Mouse (Mus musculus): ENCODE results near the gene Efna4. TPM values are rescaled to one million over a fixed set of nuclear protein-coding genes. Genes with fewer than 3 reads are reported as not detected.

Efna4 gene
- polyA plus RNA-seq, 1 experiment from 2014 or later: 4.3 TPM

GRCm38 (mm10) chr3:89308089-89308488 lies 29.7 kb downstream of the Efna4 start:
- Histone ChIP-seq H3K27ac (ENCODE audit: low read depth, low read length) (no peak overlapping the region), H3K36me3 (ENCODE audit: control insufficient read depth, insufficient read depth, low read length) (peaks cover 2% of the 10 kb centered on the region; the same call in 1 of the 2 replicates), H3K27me3 (ENCODE audit: control insufficient read depth, insufficient read depth, low read length) (no peaks in the 10 kb centered on the region), H3K9ac (replicated peaks; ENCODE audit: low read depth, low read length) (no peak overlapping the region), H3K4me3 (ENCODE audit: low read depth, low read length) (no peak overlapping the region), H3K4me2 (ENCODE audit: low read depth, low read length) (no peak overlapping the region), H3K4me1 (ENCODE audit: control insufficient read depth, insufficient read depth, low read length) (no peaks in the 10 kb centered on the region), H3K9me3 (ENCODE audit: control insufficient read depth, low read length) (no peaks in the 10 kb centered on the region)
- 3% methylated on average over 9 of the region's 9 CpGs for WGBS
- peak; percentile 90 for ATAC-seq (ENCODE audit: low read depth)

- Histone ChIP-seq H3K9me3 (ENCODE audit: control insufficient read depth, low read length) (no peaks in the 10 kb centered on the region), H3K36me3 (ENCODE audit: control insufficient read depth, insufficient read depth, low read length) (no peaks in the 10 kb centered on the region), H3K27me3 (ENCODE audit: control insufficient read depth, insufficient read depth, low read length) (no peaks in the 10 kb centered on the region), H3K27ac (ENCODE audit: low read depth, low read length) (no peak overlapping the region), H3K4me2 (ENCODE audit: low read depth, low read length) (no peak overlapping the region), H3K4me3 (ENCODE audit: low read depth, low read length) (no peak overlapping the region), H3K4me1 (ENCODE audit: control insufficient read depth, insufficient read depth, low read length) (no peaks in the 10 kb centered on the region), H3K9ac (replicated peaks; ENCODE audit: low read depth, low read length) (no peak overlapping the region)
- 61% methylated on average over 8 of the region's 8 CpGs for WGBS
- ATAC-seq (ENCODE audit: low read depth): no peak
Observed at GRCm38 (mm10) chr3:89305551-89306325, 32.1 kb downstream of the Efna4 start.

GRCm38 (mm10) chr3:89305105-89305504 lies 32.7 kb downstream of the Efna4 start:
- 70% methylated on average over 4 of the region's 4 CpGs for WGBS
- H3K4me2 ChIP-seq (ENCODE audit: low read depth, low read length): no peak overlapping the region
- no peaks in the 10 kb centered on the region for H3K9me3 ChIP-seq (ENCODE audit: control insufficient read depth, low read length)
- no peaks in the 10 kb centered on the region for H3K4me1 ChIP-seq (ENCODE audit: control insufficient read depth, insufficient read depth, low read length)
- no peak overlapping the region for H3K9ac ChIP-seq (replicated peaks; ENCODE audit: low read depth, low read length)
- H3K27me3 ChIP-seq (ENCODE audit: control insufficient read depth, insufficient read depth, low read length): no peaks in the 10 kb centered on the region
- H3K27ac ChIP-seq (ENCODE audit: low read depth, low read length): no peak overlapping the region
- ATAC-seq (ENCODE audit: low read depth): no peak
- H3K36me3 ChIP-seq (ENCODE audit: control insufficient read depth, insufficient read depth, low read length): no peaks in the 10 kb centered on the region
- H3K4me3 ChIP-seq (ENCODE audit: low read depth, low read length): no peak overlapping the region

GRCm38 (mm10) chr3:89304440-89304839 lies 33.4 kb downstream of the Efna4 start:
- no peak overlapping the region for H3K4me2 ChIP-seq (ENCODE audit: low read depth, low read length)
- WGBS: 66% methylated on average over 6 of the region's 6 CpGs
- no peaks in the 10 kb centered on the region for H3K27me3 ChIP-seq (ENCODE audit: control insufficient read depth, insufficient read depth, low read length)
- no peak for ATAC-seq (ENCODE audit: low read depth)
- H3K9me3 ChIP-seq (ENCODE audit: control insufficient read depth, low read length): no peaks in the 10 kb centered on the region
- no peaks in the 10 kb centered on the region for H3K36me3 ChIP-seq (ENCODE audit: control insufficient read depth, insufficient read depth, low read length)
- no peak overlapping the region for H3K9ac ChIP-seq (replicated peaks; ENCODE audit: low read depth, low read length)
- H3K4me1 ChIP-seq (ENCODE audit: control insufficient read depth, insufficient read depth, low read length): no peaks in the 10 kb centered on the region
- no peak overlapping the region for H3K4me3 ChIP-seq (ENCODE audit: low read depth, low read length)
- H3K27ac ChIP-seq (ENCODE audit: low read depth, low read length): no peak overlapping the region

GRCm38 (mm10) chr3:89300514-89300913 lies 37.3 kb downstream of the Efna4 start:
- Histone ChIP-seq H3K27me3 (ENCODE audit: control insufficient read depth, insufficient read depth, low read length) (no peaks in the 10 kb centered on the region), H3K9ac (replicated peaks; ENCODE audit: low read depth, low read length) (no peak overlapping the region), H3K9me3 (ENCODE audit: control insufficient read depth, low read length) (no peaks in the 10 kb centered on the region), H3K4me3 (ENCODE audit: low read depth, low read length) (no peak overlapping the region), H3K36me3 (ENCODE audit: control insufficient read depth, insufficient read depth, low read length) (no peaks in the 10 kb centered on the region), H3K27ac (ENCODE audit: low read depth, low read length) (no peak overlapping the region), H3K4me1 (ENCODE audit: control insufficient read depth, insufficient read depth, low read length) (no peaks in the 10 kb centered on the region), H3K4me2 (ENCODE audit: low read depth, low read length) (no peak overlapping the region)
- no peak for ATAC-seq (ENCODE audit: low read depth)
- WGBS: 73% methylated on average over 2 of the region's 2 CpGs

GRCm38 (mm10) chr3:89300071-89300470 lies 37.8 kb downstream of the Efna4 start:
- Histone ChIP-seq H3K27ac (ENCODE audit: low read depth, low read length) (no peak overlapping the region), H3K9me3 (ENCODE audit: control insufficient read depth, low read length) (no peaks in the 10 kb centered on the region), H3K4me1 (ENCODE audit: control insufficient read depth, insufficient read depth, low read length) (no peaks in the 10 kb centered on the region), H3K4me3 (ENCODE audit: low read depth, low read length) (no peak overlapping the region), H3K4me2 (ENCODE audit: low read depth, low read length) (no peak overlapping the region; the same call in 1 of the 2 replicates), H3K9ac (replicated peaks; ENCODE audit: low read depth, low read length) (no peak overlapping the region), H3K36me3 (ENCODE audit: control insufficient read depth, insufficient read depth, low read length) (no peaks in the 10 kb centered on the region), H3K27me3 (ENCODE audit: control insufficient read depth, insufficient read depth, low read length) (no peaks in the 10 kb centered on the region)
- 75% methylated on average over 1 of the region's 1 CpGs for WGBS
- no peak for ATAC-seq (ENCODE audit: low read depth)

- no peak overlapping the region for H3K4me3 ChIP-seq (ENCODE audit: low read depth, low read length)
- 4% methylated on average over 14 of the region's 14 CpGs for WGBS
- H3K4me1 ChIP-seq (ENCODE audit: control insufficient read depth, insufficient read depth, low read length): no peaks in the 10 kb centered on the region
- peak overlapping the region; percentile 37 for H3K4me2 ChIP-seq (ENCODE audit: low read depth, low read length)
- 0 out of 2 replicates have a peak overlapping the region, but pooled peaks have one; percentile 25 for H3K9ac ChIP-seq (replicated peaks; ENCODE audit: low read depth, low read length)
- H3K9me3 ChIP-seq (ENCODE audit: control insufficient read depth, low read length): no peaks in the 10 kb centered on the region
- H3K27me3 ChIP-seq (ENCODE audit: control insufficient read depth, insufficient read depth, low read length): no peaks in the 10 kb centered on the region
- no peak overlapping the region for H3K27ac ChIP-seq (ENCODE audit: low read depth, low read length)
- no peak for ATAC-seq (ENCODE audit: low read depth)
- no peaks in the 10 kb centered on the region for H3K36me3 ChIP-seq (ENCODE audit: control insufficient read depth, insufficient read depth, low read length)
Observed at GRCm38 (mm10) chr3:89299499-89299898, 38.3 kb downstream of the Efna4 start.

- no peak for ATAC-seq (ENCODE audit: low read depth)
- no peak overlapping the region for H3K4me3 ChIP-seq (ENCODE audit: low read depth, low read length)
- H3K27me3 ChIP-seq (ENCODE audit: control insufficient read depth, insufficient read depth, low read length): no peaks in the 10 kb centered on the region
- WGBS: 77% methylated on average over 6 of the region's 6 CpGs
- no peaks in the 10 kb centered on the region for H3K36me3 ChIP-seq (ENCODE audit: control insufficient read depth, insufficient read depth, low read length)
- H3K4me1 ChIP-seq (ENCODE audit: control insufficient read depth, insufficient read depth, low read length): no peaks in the 10 kb centered on the region
- H3K4me2 ChIP-seq (ENCODE audit: low read depth, low read length): no peak overlapping the region
- H3K9me3 ChIP-seq (ENCODE audit: control insufficient read depth, low read length): no peaks in the 10 kb centered on the region
- H3K9ac ChIP-seq (replicated peaks; ENCODE audit: low read depth, low read length): no peak overlapping the region
- H3K27ac ChIP-seq (ENCODE audit: low read depth, low read length): no peak overlapping the region
Observed at GRCm38 (mm10) chr3:89298908-89299307, 38.9 kb downstream of the Efna4 start.

- no peak overlapping the region for H3K4me2 ChIP-seq (ENCODE audit: low read depth, low read length)
- no peaks in the 10 kb centered on the region for H3K4me1 ChIP-seq (ENCODE audit: control insufficient read depth, insufficient read depth, low read length)
- no peak overlapping the region for H3K9ac ChIP-seq (replicated peaks; ENCODE audit: low read depth, low read length)
- no peak overlapping the region for H3K27ac ChIP-seq (ENCODE audit: low read depth, low read length)
- H3K36me3 ChIP-seq (ENCODE audit: control insufficient read depth, insufficient read depth, low read length): no peaks in the 10 kb centered on the region
- no peaks in the 10 kb centered on the region for H3K27me3 ChIP-seq (ENCODE audit: control insufficient read depth, insufficient read depth, low read length)
- WGBS: 82% methylated on average over 11 of the region's 11 CpGs
- no peak for ATAC-seq (ENCODE audit: low read depth)
- no peaks in the 10 kb centered on the region for H3K9me3 ChIP-seq (ENCODE audit: control insufficient read depth, low read length)
- H3K4me3 ChIP-seq (ENCODE audit: low read depth, low read length): no peak overlapping the region
Observed at GRCm38 (mm10) chr3:89296761-89297396, 40.9 kb downstream of the Efna4 start.
